Mouse (Mus musculus): Measurements from ENCODE around the gene Flt3.
A peak's percentile ranks its signal among the peaks of the same experiment; 100 is the strongest.

Gene Flt3

DNA sequence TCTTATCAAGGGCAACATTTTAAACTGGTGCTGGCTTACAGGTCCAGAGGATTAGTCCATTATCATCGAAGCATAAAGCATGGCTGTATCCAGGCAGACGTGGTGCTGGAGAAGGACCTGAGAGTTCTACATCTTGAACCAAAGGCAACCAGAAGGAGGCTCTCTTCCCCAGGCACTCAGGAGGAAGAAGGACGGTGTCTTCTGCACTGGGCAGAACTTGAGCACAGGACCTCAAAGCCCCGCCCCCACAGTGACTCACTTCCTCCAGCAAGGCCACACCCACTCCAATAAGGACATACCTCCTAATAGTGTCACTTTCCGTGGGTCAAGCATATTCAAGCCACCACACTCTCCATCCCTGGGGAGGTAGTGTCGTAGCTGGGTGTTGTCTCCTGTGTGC lies 10.3 kb upstream of the Flt3 start:
- no peak for ATAC-seq (ENCODE audit: low TSS enrichment)

DNA sequence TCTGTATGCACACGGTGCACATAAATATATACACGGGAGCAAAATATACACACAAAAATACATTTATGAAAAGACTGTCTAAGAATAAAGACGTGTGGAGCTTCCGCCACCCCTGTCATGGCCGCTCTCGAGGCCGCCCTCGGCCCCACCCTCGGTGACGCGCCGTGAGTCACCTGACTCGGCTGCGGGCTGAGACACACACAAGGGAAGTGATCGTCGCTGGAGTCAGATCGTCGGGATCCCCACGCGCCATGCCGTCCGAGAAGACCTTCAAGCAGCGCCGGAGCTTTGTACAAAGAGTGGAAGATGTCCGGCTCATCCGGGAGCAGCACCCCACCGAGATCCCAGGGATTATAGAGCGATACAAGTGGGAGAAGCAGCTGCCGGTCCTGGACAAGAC lies 8.4 kb upstream of the Flt3 start:
- ATAC-seq (ENCODE audit: low TSS enrichment), result no peak

DNA sequence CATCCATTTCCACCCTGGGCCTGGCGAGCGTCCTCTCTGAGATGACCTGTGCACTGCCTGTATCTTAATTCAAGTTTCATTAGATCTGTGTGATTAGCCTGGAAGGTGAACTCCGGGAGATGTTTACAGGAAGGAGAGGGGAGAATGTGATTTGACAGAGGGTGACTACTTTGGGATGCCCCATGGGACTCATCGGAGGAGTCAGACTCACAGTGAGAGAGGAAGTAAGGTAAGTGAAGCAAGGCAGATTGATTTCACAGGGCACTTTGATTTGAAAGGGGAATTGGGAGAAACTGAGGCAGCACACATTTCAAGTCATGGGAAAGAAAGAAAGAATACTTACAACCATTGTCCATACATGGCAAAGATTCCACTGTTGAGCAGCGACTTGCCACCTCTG lies 5.8 kb upstream of the Flt3 start:
- ATAC-seq (ENCODE audit: low TSS enrichment), result no peak

DNA sequence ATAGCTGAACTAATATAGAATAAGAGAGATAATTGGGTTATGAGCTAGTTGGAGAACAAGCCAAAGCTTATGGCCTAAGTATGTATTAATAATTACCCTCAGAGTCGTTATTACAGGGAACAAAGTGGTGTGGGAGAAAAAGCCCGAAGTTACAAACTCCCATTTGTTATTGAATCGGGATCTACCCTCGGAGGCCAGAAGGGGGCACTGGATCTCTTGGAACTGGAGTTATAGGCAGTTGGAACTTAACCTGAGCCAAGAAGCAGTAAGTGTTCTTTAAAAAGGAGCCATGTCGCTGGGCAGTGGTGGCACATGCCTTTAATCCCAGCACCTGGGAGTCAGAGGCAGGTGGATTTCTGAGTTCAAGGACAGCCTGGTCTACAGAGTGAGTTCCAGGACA lies 2.2 kb upstream of the Flt3 start:
- ATAC-seq (ENCODE audit: low TSS enrichment), result no peak

DNA sequence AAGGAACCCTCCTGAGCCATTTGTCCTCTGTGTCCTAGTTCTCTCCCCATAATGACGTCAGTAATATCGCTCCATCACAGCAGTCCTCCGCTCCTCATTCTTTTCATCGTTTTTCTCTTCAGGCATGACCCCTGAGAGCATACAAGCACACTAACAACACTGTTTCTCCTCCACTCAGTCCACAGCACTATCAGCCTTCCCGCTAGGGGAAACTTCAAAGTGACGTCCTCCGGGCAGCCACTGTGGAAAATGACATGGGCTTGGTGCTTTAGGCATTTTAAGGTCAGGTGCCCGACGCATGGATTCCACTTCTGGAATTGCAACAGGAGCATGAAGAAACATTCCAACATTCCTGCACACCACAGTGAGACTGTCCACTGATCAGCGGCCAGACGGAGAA lies 735 bp upstream of the Flt3 start:
- ATAC-seq (ENCODE audit: low TSS enrichment), result peak; percentile 48; the same call in 1 of the 2 replicates

GRCm38 (mm10) chr5:147400505-147400979 lies 253 bp upstream of the Flt3 start:
- no peak for ATAC-seq (ENCODE audit: low TSS enrichment)

GRCm38 (mm10) chr5:147395050-147395449 lies 5.2 kb downstream of the Flt3 start:
- no peak for ATAC-seq (ENCODE audit: low TSS enrichment)

- ATAC-seq (ENCODE audit: low TSS enrichment), result peak; percentile 52; the same call in 1 of the 2 replicates
Observed at GRCm38 (mm10) chr5:147392667-147393213, 7.5 kb downstream of the Flt3 start.

DNA sequence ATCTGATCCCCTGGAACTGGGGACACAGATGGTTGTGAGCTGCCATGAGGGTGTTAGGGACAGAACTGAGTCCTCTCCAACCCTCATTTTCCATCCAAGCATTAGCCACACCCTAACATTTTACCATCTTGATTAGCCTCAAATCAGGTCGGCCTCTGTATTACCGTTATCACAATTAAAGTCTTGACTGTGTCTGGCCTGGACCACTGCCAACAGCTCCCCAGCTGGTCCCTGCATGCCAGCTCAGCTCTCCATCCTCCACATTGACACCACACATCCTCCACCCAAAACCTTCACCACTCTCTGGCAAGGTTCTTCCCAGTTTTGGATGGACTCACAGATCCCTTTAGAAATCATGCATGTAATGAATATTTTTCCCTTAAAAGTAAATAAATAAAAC lies 9.5 kb downstream of the Flt3 start:
- no peak for ATAC-seq (ENCODE audit: low TSS enrichment)

DNA sequence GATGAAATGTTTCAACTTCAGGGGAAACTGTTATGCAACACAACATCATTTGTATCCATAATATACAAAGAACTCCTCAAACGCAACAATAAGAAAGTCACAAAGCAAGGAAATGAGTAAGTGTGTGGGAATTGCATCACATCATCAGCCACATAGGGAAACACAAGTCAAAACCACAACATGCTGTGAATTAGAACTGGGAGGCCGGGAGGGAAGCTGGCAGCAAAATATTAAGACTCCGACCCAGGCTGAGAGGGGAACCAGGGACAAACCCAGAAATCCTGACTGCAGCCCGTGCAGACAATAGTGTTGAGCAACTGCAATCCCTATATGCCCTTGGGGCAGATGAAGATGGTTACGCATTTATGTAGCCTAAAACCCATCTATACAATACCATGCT lies 11.2 kb downstream of the Flt3 start:
- ATAC-seq (ENCODE audit: low TSS enrichment), result no peak

DNA sequence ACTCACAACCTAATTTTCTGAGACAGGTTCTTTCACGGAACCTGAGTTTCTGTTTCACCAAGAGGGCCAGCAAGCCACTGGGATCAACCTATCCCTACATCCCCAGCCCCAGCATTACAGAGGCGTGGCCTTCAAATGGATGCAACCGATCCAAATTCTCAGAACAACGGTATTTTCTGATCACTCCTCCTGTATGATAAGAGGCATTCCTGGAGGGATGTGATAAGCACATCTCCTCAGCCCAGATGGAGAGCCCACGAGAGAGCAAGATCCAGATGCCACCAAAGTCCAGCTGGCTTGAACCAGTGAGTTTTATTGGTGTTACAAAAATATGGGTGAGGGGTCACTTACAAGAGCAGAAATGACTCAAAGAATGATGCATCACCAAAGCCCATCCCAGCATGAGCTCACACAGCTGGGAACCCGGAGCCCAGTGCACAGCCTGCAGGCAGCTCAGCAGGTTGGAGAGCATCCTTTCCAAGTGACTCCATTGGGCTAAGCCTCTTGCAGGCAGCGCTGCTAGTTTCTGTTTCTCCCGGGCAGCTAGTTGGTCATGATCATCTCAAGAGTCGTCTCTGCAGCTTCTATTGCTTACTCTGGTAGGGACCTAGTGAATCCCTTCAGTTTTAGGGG lies 11.8 kb downstream of the Flt3 start:
- ATAC-seq (ENCODE audit: low TSS enrichment), result no peak

- no peak for ATAC-seq (ENCODE audit: low TSS enrichment)
Observed at GRCm38 (mm10) chr5:147386865-147387264, 13.4 kb downstream of the Flt3 start.

- no peak; the same call in 1 of the 2 replicates for ATAC-seq (ENCODE audit: low TSS enrichment)
Observed at GRCm38 (mm10) chr5:147381396-147381795, 18.9 kb downstream of the Flt3 start.

- no peak for ATAC-seq (ENCODE audit: low TSS enrichment)
Observed at GRCm38 (mm10) chr5:147379481-147379880, 20.8 kb downstream of the Flt3 start.

- ATAC-seq (ENCODE audit: low TSS enrichment), result no peak
Observed at GRCm38 (mm10) chr5:147370276-147370675, 30.0 kb downstream of the Flt3 start.

DNA sequence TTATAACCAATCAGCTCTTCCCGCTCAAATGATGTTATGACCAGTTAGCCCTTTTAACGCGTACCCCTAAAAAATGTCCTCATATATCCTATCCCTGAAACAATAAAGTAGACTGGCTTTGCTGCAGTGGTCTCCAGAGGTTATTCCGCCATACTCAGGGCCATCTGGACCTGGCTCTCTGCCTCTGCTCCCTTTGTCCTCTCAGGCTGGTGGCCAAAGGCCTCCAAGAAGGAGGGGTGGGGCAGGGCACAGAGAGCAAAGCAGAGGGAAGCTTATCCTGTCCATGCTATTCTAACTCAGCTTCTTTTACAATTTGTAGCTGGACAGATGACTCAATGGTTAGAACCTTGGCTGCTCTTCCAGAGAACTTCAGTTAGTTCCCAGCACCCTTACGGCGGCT lies 32.1 kb downstream of the Flt3 start:
- no peak for ATAC-seq (ENCODE audit: low TSS enrichment)

DNA sequence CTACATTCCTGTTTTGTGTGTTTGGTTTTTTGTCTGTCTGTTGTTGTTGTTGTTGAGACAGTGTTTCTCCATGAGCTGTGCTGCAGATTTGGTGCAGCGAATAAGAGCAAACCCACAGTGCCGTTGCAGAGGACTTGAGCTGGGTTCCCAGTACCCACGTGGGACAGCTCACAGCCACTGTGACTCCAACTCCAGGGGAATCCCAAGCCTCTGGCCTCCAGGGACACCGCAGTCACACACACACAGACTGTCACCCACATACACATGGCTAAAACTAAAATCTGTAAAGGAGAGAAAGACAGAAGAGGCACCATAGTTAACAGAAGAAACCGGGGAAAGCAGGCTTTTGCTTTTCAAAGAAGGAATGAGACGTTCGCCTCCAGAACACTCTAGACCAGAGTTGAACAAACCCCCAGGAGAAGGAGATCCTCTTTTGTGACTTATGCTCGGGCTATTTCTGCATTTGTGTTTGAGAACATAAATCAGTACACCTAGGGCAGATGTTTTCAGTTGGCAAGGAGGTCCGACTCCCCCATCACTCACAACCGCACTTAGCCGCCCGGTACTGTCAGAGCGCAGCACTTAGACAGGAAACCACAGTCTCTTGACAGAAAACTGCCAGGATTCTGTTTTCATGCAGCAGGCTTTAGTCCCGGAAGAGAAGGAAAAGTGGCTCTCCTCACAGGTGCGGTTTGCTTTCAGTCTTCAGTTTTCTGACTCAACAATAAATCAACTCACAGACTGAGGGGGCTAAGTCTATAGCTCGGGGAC lies 34.1 kb downstream of the Flt3 start:
- ATAC-seq (ENCODE audit: low TSS enrichment), result no peak

DNA sequence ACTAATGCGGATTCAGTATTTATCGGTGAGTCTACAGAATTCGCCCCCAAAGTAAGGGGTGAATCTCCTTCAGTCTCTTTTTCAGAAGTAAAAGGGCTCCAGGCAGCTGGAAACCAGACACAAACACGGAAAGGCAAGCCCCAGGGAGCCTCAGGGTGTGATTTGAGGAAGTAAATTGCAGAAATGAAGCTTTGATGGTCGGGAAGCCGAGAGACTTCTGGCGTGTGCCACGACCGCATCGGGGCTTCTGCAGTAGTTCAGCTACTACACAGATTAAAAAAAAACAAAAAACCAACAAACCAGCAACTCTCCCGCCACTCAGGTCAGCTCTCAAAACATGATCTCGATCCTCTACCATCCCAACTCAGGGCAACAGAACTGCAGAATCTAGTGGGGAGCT lies 37.2 kb downstream of the Flt3 start:
- ATAC-seq (ENCODE audit: low TSS enrichment), result no peak

DNA sequence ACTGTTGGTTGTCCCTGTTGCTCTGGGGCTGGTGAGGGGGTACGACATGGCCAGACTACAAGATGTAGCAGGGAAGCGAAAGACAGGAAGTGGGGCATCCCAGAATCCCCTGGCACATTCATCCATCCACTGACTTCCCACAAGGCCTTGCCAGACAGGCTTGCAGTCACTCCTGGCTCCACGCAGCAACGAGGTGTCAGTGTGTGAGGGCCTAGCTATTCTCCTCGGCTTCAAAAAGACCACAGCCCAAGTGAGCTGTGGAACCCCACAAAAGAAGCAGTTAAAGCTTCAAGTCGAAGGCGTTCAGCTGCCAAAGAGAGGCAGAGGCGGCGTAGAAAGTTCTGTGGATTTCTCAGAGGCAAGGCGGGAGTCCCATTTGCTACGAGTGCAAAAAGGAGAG lies 41.8 kb downstream of the Flt3 start:
- ATAC-seq (ENCODE audit: low TSS enrichment), result no peak

- no peak for ATAC-seq (ENCODE audit: low TSS enrichment)
Observed at GRCm38 (mm10) chr5:147357536-147357935, 42.8 kb downstream of the Flt3 start.

DNA sequence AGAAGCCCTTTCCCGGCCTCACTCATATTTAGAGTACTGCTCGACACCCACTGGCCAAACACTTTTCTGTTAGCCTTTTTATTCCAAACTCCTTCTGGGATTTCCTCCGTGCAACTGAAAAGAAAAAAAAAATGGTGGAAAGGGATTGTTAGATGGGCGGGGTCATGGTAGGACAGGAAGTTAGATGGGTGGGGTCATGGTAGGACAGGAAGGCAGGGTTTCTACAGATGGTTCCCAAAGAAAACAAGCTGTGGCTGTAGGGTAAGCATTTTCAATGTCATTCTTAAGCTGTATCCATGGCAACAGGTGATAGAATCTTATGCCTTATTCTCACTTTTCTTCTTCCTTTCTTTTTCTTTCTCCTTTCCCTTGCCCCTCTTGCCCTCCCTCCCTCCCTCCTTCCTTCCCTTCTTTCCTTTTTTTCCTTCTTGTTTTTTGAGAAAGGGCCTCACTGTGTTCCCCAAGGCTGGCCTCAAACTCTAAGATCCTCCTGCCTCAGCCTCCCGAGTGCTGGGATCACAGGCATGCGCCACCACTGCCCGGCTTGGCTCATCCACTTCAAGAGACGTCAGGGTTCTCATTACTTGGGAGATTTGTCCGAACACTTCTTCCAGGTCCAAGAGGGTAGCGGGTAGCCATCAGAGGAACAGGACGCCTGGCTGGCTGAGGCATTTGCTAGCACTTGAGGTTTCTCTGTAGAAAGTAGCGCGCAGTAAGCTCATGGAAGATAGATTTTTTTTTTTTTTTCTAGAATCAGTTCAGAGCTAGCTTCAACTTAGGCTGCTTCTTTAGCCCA lies 43.8 kb downstream of the Flt3 start:
- no peak for ATAC-seq (ENCODE audit: low TSS enrichment)

- ATAC-seq (ENCODE audit: low TSS enrichment), result no peak
Observed at GRCm38 (mm10) chr5:147355788-147356187, 44.5 kb downstream of the Flt3 start.
